Mouse (Mus musculus) Patski (cell line): ENCODE measurements around the gene Tceanc2. TPM values are rescaled to one million over a fixed set of nuclear protein-coding genes. Genes with fewer than 3 reads are reported as not detected.
A peak's percentile ranks its signal among the peaks of the same experiment; 100 is the strongest.

ENCODE experiments used
- ATAC-seq: fragments of 100-300 bp; one replicate; pipeline ENCODE4 v1.8.0; 2021
- CTCF ChIA-PET: fragments of 350-600 bp; sonication (Branson Sonifier 250); formaldehyde crosslinking; loops from one replicate; lab custom pipeline; 2022; ENCODE audit warnings: inconsistent platforms; lab: Charles Lee
- POLR2A ChIA-PET: fragments of 350-600 bp; sonication (Branson Sonifier 250); formaldehyde crosslinking; loops from one replicate; lab custom pipeline; 2022; ENCODE audit warnings: antibody characterized with exemption, inconsistent platforms; lab: Charles Lee
- DNase-seq: peaks from one replicate; pipeline ENCODE4 v3.0.0-alpha.2; 2011; ENCODE audit warnings: low read depth, low spot score
- H3K27me3 ChIP-seq: fragments of 371-371 bp; one replicate; pipeline ENCODE4 v1.5.1; 2021
- CTCF ChIP-seq: fragments of 100-300 bp; IDR thresholded peaks from one replicate; pipeline ENCODE4 v1.5.1; 2021
- in situ Hi-C: fragments of 300-500 bp; cut with MboI; formaldehyde crosslinking; loops from 3 replicates; pipeline ENCODE4 v1.11.1; 2018; ENCODE audit warnings: low pct_unique_long_range_greater_than_20kb, mixed read lengths
- polyA plus RNA-seq: library from polyadenylated mRNA; unstranded; gene quantifications from one replicate; pipeline ENCODE4 v1.2.3, GENCODE M21; 2021

Gene Tceanc2
- 31.2 TPM for polyA plus RNA-seq

- CTCF ChIA-PET, result interaction anchor here (1.3 kb wide), 1 partner anchor 187 kb away, joined by 4 read pairs; no protein-coding TSS in a partner anchor
- no peaks in the 10 kb centered on the region for H3K27me3 ChIP-seq
- in situ Hi-C loops, result no loop called here
- peak; percentile 36 for TF ChIP-seq CTCF
- DNase-seq, result no peak
- ATAC-seq, result peak; percentile 29
- POLR2A ChIA-PET, result interaction anchor here (1.0 kb wide), 1 partner anchor 10 kb away, joined by 3 read pairs; no protein-coding TSS in a partner anchor
Observed at GRCm38 (mm10) chr4:107178830-107179490, at the start of gene Tceanc2. Gene Tceanc2, minus strand, starts transcription at chr4:107179116.

- TF ChIP-seq CTCF, result no peak
- in situ Hi-C loops, result no loop called here
- ChIA-PET CTCF (interaction anchor here (1.2 kb wide), 1 partner anchor 13 kb away, joined by 3 read pairs; no protein-coding TSS in a partner anchor), POLR2A (no interaction called here)
- ATAC-seq, result no peak
- no peaks in the 10 kb centered on the region for H3K27me3 ChIP-seq
- DNase-seq, result no peak
Observed at GRCm38 (mm10) chr4:107226313-107226712, 47.4 kb upstream of the Tceanc2 start.

GRCm38 (mm10) chr4:107223225-107224204 is 44.6 kb upstream of the Tceanc2 start:
- H3K27me3 ChIP-seq, result no peaks in the 10 kb centered on the region
- DNase-seq, result no peak
- ATAC-seq, result no peak
- ChIA-PET POLR2A (interaction anchor here (1.2 to 1.3 kb wide), 2 partner anchors 13 to 17 kb away, joined by 3 to 4 read pairs; no protein-coding TSS in a partner anchor), CTCF (interaction anchor here (0.5 to 0.8 kb wide), 2 partner anchors 17 to 109 kb away, joined by 3 read pairs; no protein-coding TSS in a partner anchor)
- no peak for TF ChIP-seq CTCF
- in situ Hi-C loops, result no loop called here

- no peak for TF ChIP-seq CTCF
- CTCF ChIA-PET, result interaction anchor here (1.5 kb wide), 1 partner anchor 11 kb away, joined by 4 read pairs; no protein-coding TSS in a partner anchor
- ATAC-seq (no peak), DNase-seq (no peak)
- in situ Hi-C loops, result no loop called here
- no peaks in the 10 kb centered on the region for H3K27me3 ChIP-seq
- POLR2A ChIA-PET, result no interaction called here
Observed at GRCm38 (mm10) chr4:107221524-107221923, 42.6 kb upstream of the Tceanc2 start.

GRCm38 (mm10) chr4:107217574-107217973 is 38.7 kb upstream of the Tceanc2 start:
- H3K27me3 ChIP-seq, result no peaks in the 10 kb centered on the region
- no peak for ATAC-seq
- TF ChIP-seq CTCF, result no peak
- ChIA-PET POLR2A (no interaction called here), CTCF (no interaction called here)
- in situ Hi-C loops, result no loop called here
- no peak for DNase-seq

GRCm38 (mm10) chr4:107213279-107214011 is 34.5 kb upstream of the Tceanc2 start:
- in situ Hi-C loops, result no loop called here
- H3K27me3 ChIP-seq, result no peaks in the 10 kb centered on the region
- POLR2A ChIA-PET, result no interaction called here
- CTCF ChIA-PET, result no interaction called here
- DNase-seq (no peak), ATAC-seq (no peak)
- no peak for TF ChIP-seq CTCF

- no peak for TF ChIP-seq CTCF
- ATAC-seq (no peak), DNase-seq (no peak)
- no peaks in the 10 kb centered on the region for H3K27me3 ChIP-seq
- CTCF ChIA-PET, result no interaction called here
- in situ Hi-C loops, result no loop called here
- POLR2A ChIA-PET, result no interaction called here
Observed at GRCm38 (mm10) chr4:107211936-107212335, 33.0 kb upstream of the Tceanc2 start.

GRCm38 (mm10) chr4:107211465-107211864 is 32.5 kb upstream of the Tceanc2 start:
- DNase-seq (no peak), ATAC-seq (no peak)
- ChIA-PET POLR2A (no interaction called here), CTCF (no interaction called here)
- no peaks in the 10 kb centered on the region for H3K27me3 ChIP-seq
- TF ChIP-seq CTCF, result no peak
- in situ Hi-C loops, result no loop called here

- in situ Hi-C loops, result no loop called here
- POLR2A ChIA-PET, result no interaction called here
- no peak for TF ChIP-seq CTCF
- no peaks in the 10 kb centered on the region for H3K27me3 ChIP-seq
- CTCF ChIA-PET, result interaction anchor here (1.4 kb wide), 1 partner anchor 25 kb away, joined by 3 read pairs; no protein-coding TSS in a partner anchor
- no peak for DNase-seq
- no peak for ATAC-seq
Observed at GRCm38 (mm10) chr4:107210483-107211097, 31.7 kb upstream of the Tceanc2 start.
